Mouse (Mus musculus) megakaryocyte, embryonic 14.5 days (primary cell): ENCODE data around the gene Dbn1.

Source experiments
- FLI1 ChIP-seq: IDR thresholded peaks from 2 replicates; pipeline ENCODE4 v1.6.1; 2012; ENCODE audit warnings: low read length, inconsistent platforms, mixed read lengths
- GATA1 ChIP-seq: IDR thresholded peaks from 3 replicates; pipeline ENCODE4 v1.6.1; 2012; ENCODE audit warnings: mixed read lengths, low read length, inconsistent platforms, borderline replicate concordance

DNA sequence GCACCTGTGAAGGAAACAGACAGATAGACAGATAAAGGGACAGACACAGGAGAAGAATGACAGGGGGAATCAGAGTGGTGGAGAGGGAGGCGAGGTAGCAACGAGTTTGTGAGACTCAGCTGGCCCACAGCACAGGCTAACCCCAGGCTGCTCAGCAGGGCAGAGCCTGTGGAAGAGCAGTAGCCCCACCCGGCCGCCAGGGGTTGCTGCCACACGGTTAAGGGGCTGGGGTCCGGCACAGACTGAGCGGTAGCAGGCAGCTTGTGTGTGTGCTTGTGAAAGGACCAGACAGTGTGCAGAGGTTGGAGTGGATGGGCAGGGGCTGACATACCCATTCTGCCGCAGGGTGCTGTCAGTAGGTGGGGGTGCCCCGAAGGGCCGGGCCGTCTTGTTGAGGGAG lies 20.0 kb upstream of the Dbn1 start:
- TF ChIP-seq GATA1 (no peak), FLI1 (no peak)
